Mouse (Mus musculus) cerebellum, adult 11 months (tissue): ENCODE results near the gene Farsa.
A peak's percentile ranks its signal among the peaks of the same experiment; 100 is the strongest.

Experiments used
- DNase-seq: peaks from one replicate; pipeline ENCODE4 v3.0.0; 2022

Gene Farsa

DNA sequence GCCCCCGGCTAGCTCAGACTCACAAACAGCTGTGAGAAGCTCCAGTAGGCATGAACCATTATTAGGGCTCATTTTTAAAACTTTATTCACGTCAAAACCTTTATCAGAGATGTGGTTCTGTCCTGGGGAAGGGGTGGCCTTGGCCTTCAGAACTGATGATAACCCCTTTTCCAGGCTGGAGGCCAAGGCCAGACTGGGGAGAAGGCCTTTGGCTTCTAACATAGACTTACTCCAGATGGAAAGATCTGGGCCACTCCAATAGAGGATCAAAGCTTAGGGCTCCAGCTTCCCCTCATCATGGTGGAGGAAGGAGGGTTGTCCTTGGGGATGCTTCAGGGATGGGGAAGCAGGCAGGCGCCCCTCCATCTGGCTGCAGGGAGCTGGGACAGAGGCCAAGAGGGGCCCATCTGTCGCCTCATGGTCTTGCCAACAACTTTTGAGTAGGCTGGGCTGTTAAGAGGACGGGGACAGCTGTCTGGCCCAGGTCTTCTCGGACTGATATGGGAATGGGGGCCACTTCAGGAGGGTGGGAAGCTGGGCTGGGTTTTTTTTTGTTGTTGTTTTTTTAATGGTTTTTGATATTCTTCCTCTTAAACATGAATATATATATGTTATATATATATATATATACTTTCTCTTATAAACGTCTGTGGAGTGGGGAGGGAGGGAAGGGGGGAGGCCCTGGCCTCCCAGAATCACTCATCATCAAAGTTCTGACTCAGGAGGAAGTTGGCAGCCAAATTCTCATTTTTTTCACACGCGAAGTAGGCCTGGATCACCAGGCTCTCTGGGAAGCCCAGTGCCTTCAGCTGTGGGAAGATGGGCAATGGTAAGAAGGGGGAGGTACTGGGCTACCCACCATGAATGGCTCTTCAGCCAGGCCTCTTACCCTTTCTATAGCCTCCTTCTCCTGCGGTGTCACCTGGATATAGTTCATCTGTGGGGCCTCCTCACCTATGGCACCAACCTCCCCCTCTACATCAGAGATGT lies 21.6 kb upstream of the Farsa start:
- peak; percentile 78 for DNase-seq

DNA sequence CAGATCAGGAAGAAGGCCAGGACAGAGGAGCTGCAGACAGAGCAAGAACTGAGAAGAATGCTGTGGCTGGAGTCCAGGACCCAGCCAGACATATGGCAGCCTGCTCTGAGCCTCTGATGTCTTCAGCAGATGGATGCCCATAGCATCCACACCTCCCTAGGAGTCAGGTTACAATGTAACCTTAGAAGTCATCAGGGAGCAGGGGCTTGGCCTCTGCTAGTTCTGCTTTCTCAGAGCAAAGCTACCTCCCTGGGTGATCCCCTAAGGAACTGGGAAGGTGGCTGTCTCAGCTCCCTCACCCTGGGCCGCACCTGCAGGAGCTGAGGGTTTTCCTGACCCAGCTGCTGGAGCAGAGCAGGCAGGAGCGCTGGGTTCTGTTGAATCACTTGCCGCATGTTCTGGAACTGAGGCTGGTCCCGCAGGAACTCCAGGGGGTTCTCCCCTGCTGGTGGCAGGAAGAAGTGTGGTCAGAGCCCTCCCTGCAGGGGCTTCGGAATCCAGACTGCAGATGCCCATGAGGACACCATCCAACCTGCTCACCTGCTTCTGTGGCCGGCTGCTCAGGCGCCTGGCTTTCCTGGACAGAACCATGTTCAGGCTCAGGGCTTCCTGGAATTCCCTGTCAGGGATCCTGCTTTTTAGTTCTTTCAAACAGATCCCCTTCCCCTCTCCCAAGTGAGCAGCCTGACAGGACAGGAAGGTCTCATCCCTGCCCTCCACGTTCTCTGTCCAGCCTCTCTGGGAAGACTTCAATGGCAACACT lies 19.5 kb upstream of the Farsa start:
- no peak for DNase-seq

DNA sequence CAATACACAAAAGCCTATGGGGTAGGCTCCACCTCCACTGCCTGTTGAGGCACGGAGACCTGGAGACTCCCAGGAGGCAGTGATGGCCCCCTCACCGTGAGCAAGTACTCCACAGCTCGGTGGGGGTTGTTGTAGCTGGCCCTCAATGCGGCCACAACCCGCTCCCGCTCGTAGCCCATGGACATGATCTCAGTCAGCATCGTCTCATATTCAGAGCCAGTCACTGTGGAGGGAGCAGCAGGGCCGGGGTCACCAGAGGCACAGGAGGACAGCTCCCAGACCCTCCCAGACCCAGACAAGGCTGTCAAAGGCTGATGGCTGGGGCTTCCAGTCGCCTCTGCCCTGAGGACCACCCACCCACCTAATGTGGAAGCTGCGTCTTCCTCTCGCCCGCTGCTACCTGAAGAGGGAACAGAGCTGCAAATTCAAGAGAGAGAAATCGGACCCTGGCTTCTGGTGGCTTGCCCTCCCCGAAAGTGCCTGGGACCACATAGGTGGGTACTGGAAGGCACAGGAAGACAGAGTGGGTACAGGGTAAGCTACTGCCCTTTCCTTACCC lies 18.8 kb upstream of the Farsa start:
- DNase-seq: no peak

DNA sequence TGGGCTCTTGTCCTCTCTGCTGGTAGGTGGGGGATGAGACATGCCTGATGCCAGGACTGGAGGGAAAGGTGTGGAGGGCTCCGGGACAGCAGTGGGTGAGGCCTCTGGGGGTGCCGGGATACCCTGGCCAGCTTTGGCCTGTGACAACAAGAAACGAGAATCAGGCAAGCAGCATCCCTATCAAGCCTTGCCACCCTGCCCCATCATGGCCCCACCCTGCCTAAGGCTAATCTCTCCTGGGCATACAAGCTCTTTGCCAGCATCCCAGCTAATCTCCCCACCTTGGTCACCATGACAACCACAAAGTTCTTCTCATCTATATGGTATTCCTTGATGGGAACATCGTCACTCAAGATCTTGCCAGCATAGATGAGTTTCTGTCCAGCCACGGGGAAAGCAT lies 18.3 kb upstream of the Farsa start:
- DNase-seq: no peak

DNA sequence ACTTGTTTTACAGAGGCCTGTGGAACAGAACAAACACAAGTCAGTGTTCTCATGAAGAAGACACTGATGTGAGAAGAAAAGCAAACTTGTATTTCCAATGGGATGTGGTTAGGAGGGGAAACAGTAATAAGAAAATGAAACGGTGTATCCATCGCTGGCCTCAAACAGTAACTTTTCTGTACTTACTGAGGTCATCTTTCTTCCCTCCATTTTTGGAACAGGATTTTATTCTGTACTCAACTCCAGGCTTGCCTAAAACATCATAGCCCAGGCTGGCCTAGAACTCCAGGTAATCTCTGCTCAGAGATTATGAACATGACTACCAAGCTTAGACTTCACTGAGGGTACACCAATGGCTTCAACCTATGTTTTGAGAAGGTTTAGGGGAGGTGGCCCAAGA lies 17.4 kb upstream of the Farsa start:
- DNase-seq: no peak

DNA sequence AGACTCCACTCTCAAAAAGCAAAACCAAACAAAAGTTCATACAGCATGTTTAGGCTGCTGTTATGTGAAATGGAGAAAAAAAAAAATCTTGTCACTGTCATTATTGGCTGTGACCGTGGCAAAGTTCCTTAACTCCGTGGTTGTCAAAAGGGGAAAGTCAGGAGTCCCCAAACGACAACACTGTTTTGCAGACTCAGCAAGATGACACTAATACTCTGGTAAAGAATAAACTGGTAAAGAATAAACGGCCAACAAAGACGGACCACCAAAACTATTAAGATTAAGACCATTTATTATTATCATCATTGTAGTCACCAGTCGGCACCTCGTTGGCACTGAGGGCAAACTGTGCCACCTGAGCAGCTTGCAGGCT lies 16.9 kb upstream of the Farsa start:
- DNase-seq: no peak

DNA sequence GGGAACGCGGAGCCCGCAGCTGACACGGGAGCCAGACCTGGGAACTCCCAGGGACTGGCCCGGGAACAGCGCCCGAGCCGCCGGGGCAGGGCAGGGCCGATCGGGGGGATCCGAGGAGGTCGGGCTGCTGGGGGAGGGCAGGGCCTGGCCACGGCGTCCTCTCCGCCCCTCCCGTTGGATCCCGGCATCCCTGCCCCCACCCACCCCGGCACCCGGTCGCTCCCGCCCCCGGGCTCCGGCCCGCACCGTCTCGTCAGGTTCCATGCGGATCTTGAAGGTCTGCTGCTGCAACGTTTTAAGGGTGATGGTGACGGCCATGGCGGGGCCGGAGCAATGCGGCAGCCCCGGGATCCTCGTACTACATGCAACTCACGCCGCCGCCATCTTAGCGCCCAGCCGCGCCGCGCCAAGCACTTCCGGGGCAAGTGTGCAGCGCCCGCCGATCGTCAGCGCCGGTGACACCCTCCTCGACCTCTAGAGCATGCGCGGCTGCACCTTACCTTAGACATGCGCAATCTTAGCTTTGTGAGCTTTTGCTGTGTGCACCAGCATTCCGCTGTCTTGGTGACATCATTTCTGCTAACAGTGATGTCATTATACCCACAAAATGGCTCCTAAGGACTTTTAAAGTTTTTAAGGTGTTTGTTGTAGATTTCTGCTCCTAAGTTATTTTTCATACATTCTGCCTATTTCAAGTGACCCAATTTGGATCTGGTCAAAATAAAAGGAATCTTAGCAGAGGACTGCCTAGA lies 16.4 kb upstream of the Farsa start, which contains the start of gene Rad23a:
Rad23a (minus strand) TSS at position 418 of the 752 bp plus-strand sequence.
- DNase-seq: peak; percentile 88

DNA sequence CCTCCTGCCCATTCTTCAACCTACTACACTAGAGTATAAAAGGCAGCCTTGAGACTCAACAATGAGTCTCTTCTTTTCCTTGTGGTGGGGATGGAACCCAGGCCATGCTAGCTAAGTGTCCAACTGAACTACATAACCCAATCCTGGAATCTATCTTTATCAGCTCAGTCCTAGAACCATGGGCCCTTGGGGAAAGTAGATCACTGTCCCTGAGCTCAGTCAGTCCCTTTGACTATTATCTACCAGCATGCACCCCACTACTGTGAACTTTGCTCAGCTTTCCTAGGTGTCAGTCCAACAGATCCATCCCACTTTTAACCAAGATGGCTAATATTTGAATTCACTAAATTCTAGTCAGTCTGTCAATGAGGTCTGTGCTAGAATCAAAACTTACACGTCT lies 15.3 kb upstream of the Farsa start:
- no peak for DNase-seq

DNA sequence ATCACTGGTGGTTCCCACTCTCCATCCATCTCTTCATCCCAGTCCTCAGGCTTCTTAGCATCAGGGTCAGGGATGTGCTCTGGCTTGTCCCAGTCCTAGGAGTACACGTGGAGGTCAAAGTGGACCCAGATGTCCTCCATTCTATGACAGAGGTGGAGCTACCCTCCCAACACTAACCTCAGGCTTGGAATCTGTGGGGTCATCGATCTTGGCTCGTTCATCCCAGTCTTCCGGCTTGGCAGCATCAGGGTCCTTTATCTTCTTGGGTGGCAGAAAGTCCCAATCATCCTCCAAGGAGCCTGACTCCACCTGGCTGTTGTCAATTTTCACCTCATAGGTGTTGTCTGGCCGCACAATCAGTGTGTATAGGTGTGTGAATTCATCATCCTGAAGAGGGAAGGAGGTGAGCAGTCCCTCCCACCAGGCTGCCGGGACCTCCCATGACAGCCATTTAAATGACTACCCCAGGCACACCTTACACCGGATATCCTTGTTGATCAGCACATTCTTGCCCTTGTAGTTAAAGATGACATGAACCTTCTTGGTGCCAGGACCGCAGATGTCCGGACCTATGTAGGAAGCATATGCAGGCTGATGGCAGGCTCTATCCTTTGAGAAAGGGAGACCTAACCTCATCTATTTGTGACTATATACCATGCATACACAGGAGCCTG lies 12.3 kb upstream of the Farsa start:
- DNase-seq: no peak

DNA sequence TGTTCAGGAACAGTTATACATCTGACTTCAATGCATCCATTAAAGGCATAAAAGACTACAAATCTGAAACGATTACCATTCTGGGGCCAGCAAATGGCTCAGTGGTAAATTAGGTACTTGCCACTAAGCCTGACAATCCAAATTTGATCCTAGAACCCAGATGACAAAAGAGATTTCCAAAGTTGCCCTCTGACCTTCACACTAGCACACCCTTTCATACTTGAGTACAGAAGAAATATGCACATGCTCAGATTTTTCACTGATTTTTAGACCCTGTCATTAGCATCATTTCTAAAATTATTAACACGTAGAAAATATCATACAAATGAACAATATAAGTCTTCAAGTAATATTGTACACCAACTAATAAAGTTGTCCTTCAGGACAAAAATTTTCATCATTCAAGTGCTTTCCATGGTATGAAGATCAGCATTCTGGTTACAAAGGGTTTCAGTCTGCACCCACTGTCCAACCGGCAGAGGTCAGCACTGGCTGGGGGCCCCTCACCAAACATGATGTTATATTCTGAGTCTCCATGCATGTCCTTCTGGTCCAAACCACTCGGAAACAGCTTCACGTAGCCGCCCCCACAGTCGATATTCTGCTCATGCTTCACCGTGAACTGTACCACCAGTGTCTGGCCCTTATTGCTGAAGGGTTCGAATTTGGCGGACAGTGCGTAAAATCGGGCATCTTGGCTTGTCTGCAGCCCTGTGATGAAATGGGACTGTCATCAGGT lies 11.3 kb upstream of the Farsa start:
- DNase-seq: no peak

DNA sequence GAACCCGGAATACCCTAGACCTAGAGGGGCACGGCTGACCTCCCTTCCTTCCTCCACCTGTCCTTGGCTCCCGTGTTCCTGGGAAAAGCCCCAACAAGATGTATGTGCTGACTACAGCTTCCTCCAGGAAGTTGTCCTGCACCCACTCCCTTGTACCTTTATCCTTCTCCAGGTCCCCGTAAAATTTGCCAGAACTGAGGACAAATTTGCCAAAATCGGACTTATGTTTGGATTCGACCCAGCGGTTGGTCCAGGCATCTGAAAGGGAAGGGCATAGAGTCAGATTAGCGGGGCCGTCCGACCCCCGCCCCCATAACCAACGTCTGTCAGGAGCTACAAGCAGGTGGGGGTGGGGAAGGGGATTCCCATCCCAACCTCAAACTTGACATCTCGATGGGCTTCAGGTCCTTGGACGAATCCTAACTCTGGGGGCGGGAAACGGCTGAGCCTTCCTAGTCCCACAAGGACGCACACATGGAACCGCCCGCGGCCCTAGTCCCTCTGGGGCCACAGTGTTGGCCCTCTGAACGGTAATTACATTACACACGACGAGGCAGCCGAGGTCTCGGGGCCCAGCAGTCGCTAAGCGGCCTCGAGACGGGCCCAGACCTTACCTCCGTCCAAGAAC lies 10.6 kb upstream of the Farsa start:
- peak; percentile 45 for DNase-seq

DNA sequence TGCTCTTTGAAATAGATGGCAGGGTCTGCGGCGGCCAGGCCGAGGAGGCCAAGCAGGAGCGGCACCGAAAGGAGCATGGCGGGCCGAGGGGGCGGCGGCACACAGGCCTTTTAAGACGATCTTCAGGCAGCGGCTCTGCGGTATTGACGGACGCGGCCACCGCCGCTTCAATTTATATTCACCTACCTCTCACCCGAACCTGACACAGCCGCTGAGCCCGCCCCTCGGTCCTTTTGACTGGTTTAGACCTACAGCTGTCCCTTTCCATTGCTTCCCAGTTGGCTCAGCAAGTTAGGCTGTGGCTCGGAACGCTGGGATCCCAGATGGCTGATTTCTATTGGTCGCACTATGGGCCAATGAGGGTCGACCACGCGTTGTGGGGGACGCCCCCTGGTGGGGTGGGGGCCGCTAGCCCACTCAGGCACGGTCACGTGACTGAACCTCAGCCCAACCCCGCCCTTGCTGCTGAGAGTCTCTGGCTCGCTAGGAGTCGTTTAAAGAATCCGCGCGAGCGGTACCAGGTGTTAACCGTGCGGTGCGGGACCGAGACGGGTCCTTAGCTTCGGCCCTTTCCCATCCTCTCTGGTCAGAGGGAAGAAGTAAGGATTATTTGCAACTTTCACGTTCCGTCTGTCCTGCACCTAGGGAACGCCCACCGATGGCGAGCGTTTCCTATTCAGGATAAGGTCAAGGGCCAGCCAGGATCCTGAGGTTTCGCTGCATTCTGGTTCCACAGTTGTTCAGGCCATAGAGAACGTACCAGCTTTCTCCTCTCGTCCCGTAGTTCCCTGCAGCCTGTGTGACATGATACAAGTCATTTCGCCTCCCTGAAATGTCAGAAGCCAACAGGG lies 9.8 kb upstream of the Farsa start, which contains the start of gene Calr:
Calr (minus strand) TSS at position 213 of the 851 bp plus-strand sequence.
- peak; percentile 99 for DNase-seq

DNA sequence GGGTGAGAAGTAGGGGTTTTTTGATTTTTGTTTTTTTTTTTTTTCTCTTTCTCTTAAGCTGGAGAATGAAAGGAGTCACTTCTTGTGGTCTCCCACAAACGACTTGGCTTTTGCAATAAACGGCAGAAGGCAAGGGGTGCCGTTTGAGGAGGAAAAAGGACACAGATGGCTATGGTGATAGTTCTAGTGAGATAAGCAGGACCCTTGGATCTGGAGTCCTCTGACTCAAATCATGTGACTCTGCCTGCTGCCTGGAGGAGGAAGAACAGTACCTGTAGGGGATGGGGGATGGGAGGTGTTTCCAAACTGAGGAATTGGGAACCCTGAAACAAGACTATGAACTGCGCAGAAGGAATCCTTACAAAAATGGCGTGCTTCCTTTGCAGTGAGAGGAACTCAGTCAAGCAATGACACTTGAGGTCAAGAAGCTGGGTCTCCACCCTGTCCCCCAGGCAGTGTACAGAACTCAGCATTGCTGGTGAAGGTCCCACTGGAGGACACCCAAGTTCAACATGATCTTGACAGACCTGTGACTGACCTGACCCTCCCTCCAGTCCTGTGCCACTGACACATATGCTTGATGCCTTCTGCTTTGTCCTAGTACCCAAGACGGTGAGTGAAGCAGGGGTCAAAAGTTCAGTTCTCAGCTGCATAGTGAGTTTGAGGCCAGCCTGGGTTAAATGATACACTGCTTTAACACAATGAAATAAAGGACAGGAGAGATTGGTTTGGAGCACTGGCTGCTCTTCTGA lies 8.9 kb upstream of the Farsa start:
- no peak for DNase-seq

DNA sequence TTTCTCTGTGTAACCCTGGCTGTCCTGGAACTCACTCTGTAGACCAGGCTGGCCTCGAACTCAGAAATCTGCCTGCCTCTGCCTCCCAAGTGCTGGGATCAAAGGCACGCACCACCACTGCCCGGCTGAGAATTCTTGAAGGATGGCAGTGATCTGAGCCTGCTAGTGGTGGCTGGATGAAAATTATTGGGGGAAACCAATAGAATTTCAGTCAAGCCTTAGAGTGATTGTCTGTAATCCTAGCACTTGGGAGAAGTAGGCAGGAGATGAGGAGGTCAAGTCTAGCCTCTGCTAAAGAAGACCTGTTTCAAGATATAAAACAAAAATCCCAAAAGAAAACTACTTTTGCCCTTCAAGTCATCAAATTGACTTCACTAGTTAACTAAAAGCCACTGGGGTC lies 355 bp upstream of the Farsa start:
- no peak for DNase-seq

DNA sequence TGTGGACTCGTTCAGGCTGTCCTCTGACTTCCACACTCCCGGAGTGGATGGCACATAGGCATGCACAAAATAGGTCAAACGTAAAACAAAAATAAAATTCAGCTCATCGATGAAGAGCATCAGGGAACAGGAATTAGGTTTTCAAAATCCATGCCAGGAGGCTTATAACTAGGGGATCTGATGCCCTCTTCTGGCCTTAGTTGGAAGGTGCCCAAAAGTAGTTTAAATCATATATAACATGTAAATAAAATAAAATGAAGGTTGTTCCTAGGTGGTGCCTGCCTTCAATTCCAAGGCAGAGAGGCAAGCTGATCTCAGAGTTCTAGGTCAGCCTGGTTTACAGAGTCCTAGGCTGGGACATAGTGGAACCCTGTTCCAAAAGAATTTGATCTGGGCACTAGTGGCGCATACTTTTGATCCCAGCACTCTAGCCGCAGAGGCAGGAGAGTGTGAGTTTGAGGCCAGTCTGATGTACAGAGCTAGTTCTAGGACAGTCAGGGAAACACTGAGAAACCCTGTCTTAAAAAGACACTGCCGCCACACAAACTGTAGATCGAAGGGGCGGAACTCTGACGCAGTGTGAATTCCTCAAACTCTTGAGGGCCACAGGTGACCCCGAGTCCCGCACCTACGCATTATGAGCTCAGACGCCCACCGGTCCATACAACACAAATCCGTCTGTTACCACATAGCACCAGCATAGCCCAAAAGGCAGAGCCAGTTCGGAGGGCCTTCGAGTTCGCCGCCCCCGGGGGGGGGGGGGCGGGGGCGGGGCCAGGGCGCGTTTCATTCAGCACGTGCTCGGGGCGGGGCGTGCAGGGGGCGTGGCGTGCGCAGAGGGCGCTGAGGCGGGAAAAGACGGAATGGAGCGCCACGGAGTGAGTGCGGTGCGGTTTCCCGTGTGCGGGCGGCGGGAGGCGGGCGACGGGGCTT lies 14.9 kb downstream of the Farsa start, which contains the start of gene Syce2:
Syce2 (plus strand) TSS at position 736 of the 933 bp plus-strand sequence.
- peak; percentile 67 for DNase-seq

DNA sequence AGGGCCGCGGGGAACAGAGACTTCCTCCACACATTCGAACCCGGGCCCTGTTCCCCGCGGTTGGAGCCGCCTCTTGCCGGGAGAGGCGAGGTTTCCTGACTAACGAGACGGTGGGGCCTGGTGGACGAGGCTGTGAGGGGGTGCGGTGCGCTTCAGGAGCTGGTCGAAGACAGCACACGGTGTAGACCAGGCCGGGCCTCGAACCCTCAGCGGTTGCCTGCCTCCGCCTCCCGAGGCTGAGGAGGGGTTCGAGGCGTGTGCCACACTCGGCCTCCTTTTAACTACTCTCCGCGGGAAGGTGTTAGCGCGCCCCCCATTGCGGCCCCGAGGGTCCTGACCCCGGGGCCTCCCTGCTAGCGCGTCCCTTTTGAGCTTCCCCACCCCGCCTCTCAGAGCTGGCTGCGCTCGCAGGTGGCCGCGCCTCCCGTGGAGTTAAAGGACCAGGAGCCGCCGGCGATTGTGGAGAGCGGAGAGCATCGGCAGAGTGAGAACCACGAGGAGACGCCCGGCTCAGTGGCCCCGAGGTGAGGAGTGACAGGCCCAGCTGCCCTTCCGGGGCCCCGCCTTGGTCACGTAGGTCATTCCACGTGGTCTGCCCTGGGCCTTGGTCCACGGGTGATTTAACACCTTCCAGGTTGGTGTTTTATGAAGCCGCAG lies 15.6 kb downstream of the Farsa start:
- no peak for DNase-seq

DNA sequence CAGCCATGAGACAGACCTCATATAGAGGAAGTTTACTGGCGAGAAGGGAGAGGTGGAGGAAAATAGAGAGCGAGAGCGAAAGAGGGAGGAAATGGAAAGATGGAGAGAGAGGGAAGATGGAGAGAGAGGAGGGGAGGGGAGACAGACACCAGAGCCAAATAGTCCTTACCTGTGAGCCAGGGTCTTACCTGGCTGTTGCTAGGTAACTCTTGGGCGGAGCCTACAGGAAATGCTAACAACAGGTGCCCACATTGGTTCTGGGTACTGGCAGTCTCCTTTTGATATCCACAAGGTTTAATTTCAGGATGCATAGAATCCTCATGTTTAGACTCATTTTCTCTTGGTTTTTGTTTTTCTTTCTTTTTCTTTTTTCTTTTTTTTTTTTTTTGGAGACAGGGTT lies 16.2 kb downstream of the Farsa start:
- DNase-seq: no peak
